Mouse (Mus musculus): Measurements from ENCODE around the gene Lims1. TPM values are rescaled to one million over a fixed set of nuclear protein-coding genes. Genes with fewer than 3 reads are reported as not detected.
A peak's percentile ranks its signal among the peaks of the same experiment; 100 is the strongest.

Lims1 gene
- polyA plus RNA-seq (2015; fragmentation: Nextera tagmentation; extraction: Ambion mirVana): 101 and 111 TPM in 2 replicates

DNA sequence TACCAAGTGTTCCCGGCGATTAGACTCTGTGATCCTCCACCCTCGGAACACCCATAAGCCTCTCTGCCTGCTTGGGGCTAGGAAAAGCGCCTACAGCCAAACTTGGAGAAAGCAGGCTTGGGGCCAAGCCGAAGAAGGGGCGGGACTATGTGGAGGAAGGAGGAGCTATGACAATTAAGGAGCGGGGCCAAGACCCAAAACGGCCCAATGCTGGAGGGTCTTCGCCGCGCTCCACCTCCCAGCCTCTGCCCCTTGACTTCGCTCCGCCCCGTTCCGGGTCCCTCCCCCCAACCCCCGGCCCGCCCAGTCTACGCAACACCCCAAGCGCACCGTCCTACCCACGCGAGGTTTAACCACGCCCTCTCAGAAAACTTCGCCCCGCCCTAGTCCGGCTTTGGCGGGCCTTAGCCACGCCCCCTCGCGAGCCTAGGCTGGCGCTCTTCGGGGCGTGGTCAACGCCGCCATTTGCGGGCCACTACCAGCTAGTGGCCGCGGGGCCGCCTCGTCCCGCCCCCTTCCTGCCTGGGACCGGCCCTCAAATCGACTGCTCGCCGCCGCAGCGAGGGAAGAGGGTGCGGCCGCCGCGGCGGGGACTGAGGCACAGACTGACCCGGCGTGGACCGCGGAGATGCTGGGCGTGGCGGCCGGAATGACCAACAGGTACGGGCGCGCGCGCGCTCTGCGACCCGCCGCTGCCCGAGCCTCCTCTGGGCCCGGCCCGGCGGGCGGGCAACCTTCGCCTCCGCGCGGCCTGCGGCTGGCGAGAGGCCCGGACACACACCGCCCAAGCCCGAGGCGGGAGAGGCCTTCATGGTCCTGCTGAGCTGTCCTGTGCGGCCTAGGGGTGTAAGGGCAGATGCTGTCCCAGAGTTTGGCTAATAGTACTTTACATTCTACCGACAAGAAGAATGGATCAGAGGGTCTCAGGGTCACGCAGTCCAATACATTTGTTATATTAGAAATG, at the start of gene Lims1:
Gene Lims1, plus strand, starts transcription at position 439 of the 964 bp plus-strand sequence.
- under 1% methylated on average over 75 of the region's 86 CpGs for WGBS
- Histone ChIP-seq H3K9ac (ENCODE audit: low read length) (peak within 1 kb of the TSS; percentile 79), H3K27ac (replicated peaks) (peak within 1 kb of the TSS; percentile 95), H3K27me3 (ENCODE audit: control insufficient read depth, insufficient read depth, low read length) (no peaks in the 10 kb centered on the region), H3K36me3 (ENCODE audit: control insufficient read depth, insufficient read depth, low read length) (no peaks in the 10 kb centered on the region), H3K9me3 (ENCODE audit: control insufficient read depth, low read length) (no peaks in the 10 kb centered on the region), H3K4me1 (replicated peaks; ENCODE audit: control insufficient read depth, insufficient read depth) (0 out of 2 replicates have a peak, but pooled peaks cover 3% of the 10 kb centered on the region), H3K4me3 (ENCODE audit: low read depth, low read length) (peak within 1 kb of the TSS; percentile 62), H3K4me2 (replicated peaks; ENCODE audit: low read depth) (peak within 1 kb of the TSS; percentile 52)
- DNase-seq (ENCODE audit: low spot score) (peak; percentile 100), ATAC-seq (ENCODE audit: low FRiP score, low TSS enrichment) (peak; percentile 98)
- TF ChIP-seq EP300 (optimal IDR thresholded peaks at IDR 0.05): no peak
- TF ChIP-seq CTCF (IDR thresholded peaks at IDR 0.05; ENCODE audit: low read depth): 0 out of 2 replicates have a peak, but pooled peaks have one; percentile 6

DNA sequence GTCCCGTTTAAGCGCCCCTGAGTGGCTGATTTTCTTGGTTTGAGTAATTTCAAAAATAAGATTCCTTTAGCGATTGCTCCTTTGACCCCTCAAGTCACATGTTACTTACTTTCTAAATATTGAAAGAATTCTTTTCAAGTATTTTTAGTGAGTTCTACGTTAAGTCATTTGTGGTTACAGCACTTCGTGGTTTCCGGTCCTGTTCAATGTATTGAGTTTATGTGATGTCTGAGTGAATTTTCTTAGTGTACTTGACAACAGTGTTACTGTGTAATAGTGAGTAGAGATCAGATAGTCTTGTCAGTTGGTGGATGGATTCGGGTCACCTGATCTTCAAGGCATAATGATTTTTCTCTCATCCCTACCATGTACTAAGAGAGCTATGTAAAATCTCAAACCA, 41.0 kb upstream of the Lims1 start:
- Histone ChIP-seq H3K27me3 (ENCODE audit: control insufficient read depth, insufficient read depth, low read length) (no peaks in the 10 kb centered on the region), H3K27ac (replicated peaks) (no peak overlapping the region), H3K4me3 (ENCODE audit: low read depth, low read length) (no peak overlapping the region), H3K4me1 (replicated peaks; ENCODE audit: control insufficient read depth, insufficient read depth) (no peaks in the 10 kb centered on the region), H3K9me3 (ENCODE audit: control insufficient read depth, low read length) (no peaks in the 10 kb centered on the region), H3K9ac (ENCODE audit: low read length) (no peak overlapping the region), H3K36me3 (ENCODE audit: control insufficient read depth, insufficient read depth, low read length) (peaks cover 7% of the 10 kb centered on the region), H3K4me2 (replicated peaks; ENCODE audit: low read depth) (no peak overlapping the region)
- TF ChIP-seq CTCF (IDR thresholded peaks at IDR 0.05; ENCODE audit: low read depth): no peak
- TF ChIP-seq EP300 (optimal IDR thresholded peaks at IDR 0.05): no peak
- no peak for DNase-seq (ENCODE audit: low spot score)
- WGBS: 93% methylated on average over 7 of the region's 7 CpGs
- no peak for ATAC-seq (ENCODE audit: low FRiP score, low TSS enrichment)

DNA sequence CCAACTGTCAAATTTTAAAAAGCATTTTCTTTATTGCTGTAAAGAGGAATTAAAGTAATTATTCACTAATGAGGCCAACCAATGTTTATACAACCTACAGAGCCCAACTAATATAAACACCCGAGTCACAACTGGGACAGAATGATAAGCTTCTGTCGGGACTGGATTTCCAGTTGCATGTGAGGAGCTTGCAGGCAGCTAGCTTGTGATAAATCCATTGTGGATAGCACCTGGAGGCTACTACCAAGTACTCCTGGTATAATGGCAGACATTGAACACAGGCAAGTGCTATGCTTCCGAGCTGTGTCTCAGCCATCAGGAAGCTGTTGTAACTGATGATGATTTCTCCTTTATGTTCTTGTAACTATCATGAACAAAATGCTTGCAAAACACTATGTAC, 32.5 kb upstream of the Lims1 start:
- DNase-seq (ENCODE audit: low spot score) (no peak), ATAC-seq (ENCODE audit: low FRiP score, low TSS enrichment) (no peak)
- Histone ChIP-seq H3K4me1 (replicated peaks; ENCODE audit: control insufficient read depth, insufficient read depth) (no peaks in the 10 kb centered on the region), H3K9ac (ENCODE audit: low read length) (no peak overlapping the region), H3K27ac (replicated peaks) (no peak overlapping the region), H3K36me3 (ENCODE audit: control insufficient read depth, insufficient read depth, low read length) (peaks cover 18% of the 10 kb centered on the region), H3K4me3 (ENCODE audit: low read depth, low read length) (no peak overlapping the region), H3K4me2 (replicated peaks; ENCODE audit: low read depth) (no peak overlapping the region), H3K27me3 (ENCODE audit: control insufficient read depth, insufficient read depth, low read length) (no peaks in the 10 kb centered on the region), H3K9me3 (ENCODE audit: control insufficient read depth, low read length) (no peaks in the 10 kb centered on the region)
- 56% methylated on average over 3 of the region's 3 CpGs for WGBS
- TF ChIP-seq CTCF (IDR thresholded peaks at IDR 0.05; ENCODE audit: low read depth) (no peak), EP300 (optimal IDR thresholded peaks at IDR 0.05) (no peak)

DNA sequence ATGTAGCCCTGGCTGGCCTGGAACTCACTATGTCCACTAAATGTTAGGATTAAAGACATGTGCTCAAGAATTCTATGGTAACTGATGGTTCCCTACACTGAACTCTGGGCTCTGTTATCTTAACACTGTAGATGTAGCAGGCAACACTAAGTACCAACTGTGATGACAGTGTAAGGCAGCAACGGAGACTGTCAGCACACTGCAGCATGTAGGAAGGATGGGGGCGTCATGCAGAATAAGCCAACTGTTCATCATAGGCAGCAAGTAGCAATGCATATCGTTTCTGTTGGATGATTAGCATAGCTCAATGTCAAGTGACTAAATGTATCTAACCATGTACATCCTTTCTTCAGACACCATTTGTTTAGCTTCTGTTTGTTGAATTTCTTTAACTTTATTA, 29.0 kb upstream of the Lims1 start:
- no peak overlapping the region for H3K27ac ChIP-seq (replicated peaks)
- H3K9me3 ChIP-seq (ENCODE audit: control insufficient read depth, low read length): no peaks in the 10 kb centered on the region
- no peak for TF ChIP-seq EP300 (optimal IDR thresholded peaks at IDR 0.05)
- no peak for TF ChIP-seq CTCF (IDR thresholded peaks at IDR 0.05; ENCODE audit: low read depth)
- no peak overlapping the region for H3K9ac ChIP-seq (ENCODE audit: low read length)
- no peak for ATAC-seq (ENCODE audit: low FRiP score, low TSS enrichment)
- H3K36me3 ChIP-seq (ENCODE audit: control insufficient read depth, insufficient read depth, low read length): peaks cover 26% of the 10 kb centered on the region
- no peaks in the 10 kb centered on the region for H3K4me1 ChIP-seq (replicated peaks; ENCODE audit: control insufficient read depth, insufficient read depth)
- DNase-seq (ENCODE audit: low spot score): no peak
- no peaks in the 10 kb centered on the region for H3K27me3 ChIP-seq (ENCODE audit: control insufficient read depth, insufficient read depth, low read length)
- H3K4me2 ChIP-seq (replicated peaks; ENCODE audit: low read depth): no peak overlapping the region
- no peak overlapping the region for H3K4me3 ChIP-seq (ENCODE audit: low read depth, low read length)
- 95% methylated on average over 3 of the region's 3 CpGs for WGBS

DNA sequence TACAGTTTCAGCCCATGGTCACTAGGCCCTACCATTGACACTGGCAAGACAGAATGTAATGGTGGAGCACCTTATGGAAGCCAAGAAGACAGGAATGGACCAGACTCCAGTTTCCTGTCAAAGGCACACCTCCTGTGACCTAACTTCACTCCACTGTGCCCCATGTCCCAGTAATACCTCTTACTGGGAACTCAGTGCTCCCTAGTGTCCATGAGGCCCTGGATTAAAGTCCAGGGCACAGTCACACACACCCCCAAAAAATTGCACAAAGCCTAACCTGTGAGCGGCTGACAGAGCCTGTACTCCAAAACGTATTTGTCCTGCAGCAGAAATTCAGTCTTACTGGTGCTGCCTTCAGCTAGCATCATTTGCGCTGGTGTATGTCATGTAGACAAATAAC, 27.7 kb upstream of the Lims1 start:
- no peak for TF ChIP-seq EP300 (optimal IDR thresholded peaks at IDR 0.05)
- TF ChIP-seq CTCF (IDR thresholded peaks at IDR 0.05; ENCODE audit: low read depth): no peak
- no peaks in the 10 kb centered on the region for H3K4me1 ChIP-seq (replicated peaks; ENCODE audit: control insufficient read depth, insufficient read depth)
- H3K4me3 ChIP-seq (ENCODE audit: low read depth, low read length): no peak overlapping the region
- H3K9me3 ChIP-seq (ENCODE audit: control insufficient read depth, low read length): no peaks in the 10 kb centered on the region
- no peak overlapping the region for H3K27ac ChIP-seq (replicated peaks)
- H3K4me2 ChIP-seq (replicated peaks; ENCODE audit: low read depth): no peak overlapping the region
- no peak overlapping the region for H3K9ac ChIP-seq (ENCODE audit: low read length)
- DNase-seq (ENCODE audit: low spot score) (no peak), ATAC-seq (ENCODE audit: low FRiP score, low TSS enrichment) (no peak)
- H3K36me3 ChIP-seq (ENCODE audit: control insufficient read depth, insufficient read depth, low read length): peaks cover 23% of the 10 kb centered on the region
- H3K27me3 ChIP-seq (ENCODE audit: control insufficient read depth, insufficient read depth, low read length): no peaks in the 10 kb centered on the region
- 94% methylated on average over 3 of the region's 3 CpGs for WGBS

DNA sequence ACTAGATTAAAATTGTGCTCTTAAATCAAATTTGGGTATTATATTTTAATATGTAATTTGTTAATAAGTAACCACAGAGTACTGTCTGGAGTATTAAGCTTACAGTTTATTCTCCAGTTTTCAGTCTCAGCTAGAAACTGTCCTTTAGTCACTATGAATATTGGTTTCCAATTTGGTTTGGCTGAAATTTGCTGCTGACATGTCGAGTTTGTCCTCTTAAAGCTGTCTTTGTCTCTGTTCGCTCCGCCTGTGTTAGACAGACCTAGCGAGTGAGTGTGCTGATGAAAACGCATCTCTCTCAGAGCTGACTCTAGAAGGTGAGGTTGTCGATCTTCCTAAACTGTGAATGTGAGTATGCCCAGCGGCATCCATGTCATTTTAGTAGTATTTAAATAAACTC, 18.3 kb upstream of the Lims1 start:
- Histone ChIP-seq H3K9ac (ENCODE audit: low read length) (no peak overlapping the region), H3K9me3 (ENCODE audit: control insufficient read depth, low read length) (no peaks in the 10 kb centered on the region), H3K27me3 (ENCODE audit: control insufficient read depth, insufficient read depth, low read length) (no peaks in the 10 kb centered on the region), H3K4me3 (ENCODE audit: low read depth, low read length) (no peak overlapping the region), H3K36me3 (ENCODE audit: control insufficient read depth, insufficient read depth, low read length) (peaks cover 20% of the 10 kb centered on the region; the same call in 1 of the 2 replicates), H3K4me1 (replicated peaks; ENCODE audit: control insufficient read depth, insufficient read depth) (no peaks in the 10 kb centered on the region), H3K4me2 (replicated peaks; ENCODE audit: low read depth) (no peak overlapping the region), H3K27ac (replicated peaks) (no peak overlapping the region)
- 93% methylated on average over 7 of the region's 7 CpGs for WGBS
- ATAC-seq (ENCODE audit: low FRiP score, low TSS enrichment) (no peak), DNase-seq (ENCODE audit: low spot score) (no peak)
- TF ChIP-seq EP300 (optimal IDR thresholded peaks at IDR 0.05) (no peak), CTCF (IDR thresholded peaks at IDR 0.05; ENCODE audit: low read depth) (no peak)

Data from stomach, postnatal 0 days (tissue).